Mouse (Mus musculus) left cerebral cortex, adult 8-10 months (tissue): ENCODE results near the gene Fam171a2. TPM values are rescaled to one million over a fixed set of nuclear protein-coding genes. Genes with fewer than 3 reads are reported as not detected.

Experiments
- DNase-seq, 2 experiments: peaks; one replicate each; pipeline ENCODE4 v3.0.0; 2022; ENCODE audit warnings: low spot score in 2 of 2
- total RNA-seq, 4 experiments: library from RNA; stranded (reverse); gene quantifications; 2 replicates each; pipeline ENCODE4 v1.2.4; 2022

The Fam171a2 gene
- total RNA-seq = 100 to 1,000 TPM in 2 of 4 experiments, 10 to 100 TPM in 2; 88.3 to 104 (median 96.8) TPM

DNA sequence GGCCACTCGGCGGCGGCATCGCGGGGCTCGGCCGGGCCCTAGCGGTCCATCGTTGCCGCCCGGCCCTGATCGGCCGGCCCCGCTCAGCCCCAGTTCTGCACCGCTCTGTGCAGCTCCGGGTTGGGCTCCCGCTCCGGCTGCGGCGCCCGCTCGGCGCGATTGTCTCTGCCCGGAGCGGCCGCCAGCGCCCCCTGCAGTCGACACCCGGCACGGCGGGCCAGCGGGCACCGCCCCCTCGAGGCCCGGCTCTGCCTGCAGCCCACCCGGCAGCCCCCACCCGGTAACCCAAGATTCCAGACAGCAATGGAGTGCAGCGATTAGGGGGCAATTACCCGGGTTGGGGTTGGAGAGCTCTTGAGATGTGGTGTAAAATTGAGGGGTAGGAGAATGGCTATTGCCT is at the start of gene Fam171a2:
Gene Fam171a2 (minus strand): TSS at position 186 of the 400 bp plus-strand sequence.
- DNase-seq = peak; percentile 50 to 79

DNA sequence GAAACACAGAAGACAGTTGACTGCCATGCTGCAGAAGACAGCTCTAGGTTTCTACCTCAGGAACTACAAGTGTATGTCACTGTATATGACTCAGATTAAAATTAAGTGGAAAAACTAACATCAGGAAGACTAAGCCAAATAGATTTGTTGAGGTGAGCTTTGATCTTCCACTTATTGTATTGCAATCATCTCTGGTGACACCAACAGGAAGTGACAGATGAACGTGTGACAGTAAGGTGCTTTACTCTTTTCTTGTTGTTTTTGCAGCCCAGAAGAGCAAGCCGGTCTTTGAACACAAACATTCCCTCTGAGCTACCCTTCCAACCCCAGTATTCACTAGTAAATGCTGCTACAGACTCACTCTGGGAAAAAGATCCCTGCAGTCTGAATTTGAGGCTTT is 49.2 kb upstream of the Fam171a2 start:
- no peak for DNase-seq

DNA sequence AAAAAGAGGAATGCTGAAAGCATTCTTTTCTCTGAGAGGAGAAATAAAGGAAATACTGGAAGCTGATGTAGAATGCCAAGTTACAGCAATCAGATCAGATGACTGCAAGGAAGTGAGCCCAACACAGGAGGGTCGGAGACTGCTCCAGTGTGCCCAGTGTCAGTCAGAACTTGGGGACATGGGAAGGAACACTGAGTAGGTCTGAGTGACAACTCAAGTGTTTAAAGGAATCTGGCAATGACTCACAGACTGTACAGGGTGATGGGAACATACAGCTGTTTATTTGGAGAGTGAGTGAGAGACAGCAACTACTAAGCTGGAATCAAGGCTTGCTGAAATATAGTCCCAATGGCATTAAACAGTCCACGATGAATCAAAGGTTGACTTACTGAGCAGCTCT is 48.7 kb upstream of the Fam171a2 start:
- DNase-seq = no peak

DNA sequence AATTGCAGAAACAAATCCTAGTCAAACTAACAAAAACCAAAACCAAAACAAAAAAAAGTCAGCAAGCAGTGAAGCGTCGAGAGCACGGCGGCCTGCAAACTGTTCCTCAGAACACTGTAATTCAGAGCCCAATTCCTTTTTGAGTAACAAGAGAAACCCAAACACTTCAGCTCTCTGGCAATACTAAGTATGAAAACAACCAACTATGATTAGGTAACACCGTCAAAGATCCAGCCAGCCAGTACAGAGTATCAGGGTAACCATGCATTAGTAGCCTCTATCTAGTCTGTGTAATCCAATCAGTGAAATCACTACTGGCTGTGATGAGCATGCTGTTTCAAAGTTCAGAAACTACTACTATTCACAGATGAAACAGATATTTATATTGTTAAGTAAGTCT is 48.3 kb upstream of the Fam171a2 start:
- DNase-seq = no peak

DNA sequence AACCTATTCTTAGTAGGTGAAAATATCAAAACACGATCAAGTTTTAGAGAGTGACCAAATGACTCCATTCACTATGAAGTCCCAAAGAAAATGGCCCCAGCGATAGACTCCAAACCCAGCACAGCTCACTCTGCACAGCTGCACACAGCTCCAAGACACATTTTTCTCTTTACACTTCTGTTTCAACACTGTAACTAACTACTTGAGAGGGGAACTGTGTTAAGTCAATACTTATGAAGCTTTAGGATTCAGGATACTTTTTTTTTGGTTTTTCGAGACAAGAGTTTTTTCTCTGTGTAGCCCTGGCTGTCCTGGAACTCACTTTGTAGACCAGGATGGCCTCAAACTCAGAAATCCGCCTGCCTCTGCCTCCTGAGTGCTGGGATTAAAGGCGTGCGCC is 47.6 kb upstream of the Fam171a2 start:
- DNase-seq = no peak

DNA sequence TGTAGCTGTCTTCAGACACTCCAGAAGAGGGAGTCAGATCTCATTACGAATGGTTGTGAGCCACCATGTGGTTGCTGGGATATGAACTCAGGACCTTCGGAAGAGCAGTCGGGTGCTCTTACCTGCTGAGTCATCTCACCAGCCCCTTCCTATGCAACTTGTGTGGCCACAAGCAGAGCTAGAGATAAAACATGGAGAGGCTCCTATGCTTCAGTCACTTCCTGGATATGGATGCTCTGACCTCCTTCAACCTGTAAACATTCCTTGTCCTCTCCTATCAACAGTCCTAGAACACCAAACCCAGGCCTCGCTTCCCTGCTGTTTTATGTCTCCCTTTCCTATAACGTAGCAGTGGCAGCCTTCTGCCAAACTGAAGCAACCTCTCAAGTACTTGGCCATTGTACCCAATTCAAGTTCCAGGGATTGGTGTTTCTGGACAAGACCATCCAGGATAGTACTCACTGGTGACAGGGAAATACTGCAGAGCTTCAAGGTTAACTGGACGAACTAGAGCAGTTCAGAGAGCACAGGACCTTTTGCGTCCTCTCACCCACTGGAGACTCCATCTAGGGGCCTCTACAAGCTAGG is 46.7 kb upstream of the Fam171a2 start:
- DNase-seq = no peak

DNA sequence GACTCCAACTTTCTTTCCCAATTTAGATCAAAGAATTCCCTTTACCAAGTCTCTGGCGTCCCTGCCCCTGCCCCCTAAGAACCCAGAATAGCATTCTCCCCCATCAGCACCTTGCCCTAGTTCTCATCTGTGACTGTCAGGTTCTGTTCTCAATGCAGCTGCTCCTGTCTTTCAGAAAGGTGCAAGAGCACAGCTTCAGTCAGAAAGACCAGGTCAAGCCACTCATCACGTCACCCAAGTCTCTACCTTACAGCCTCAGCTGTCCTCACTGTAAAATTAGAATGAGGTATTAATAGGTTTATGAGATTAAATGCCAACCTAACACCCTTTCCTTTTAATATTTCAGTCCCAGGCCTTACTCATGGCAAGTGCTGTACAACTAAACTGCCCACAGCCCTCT is 45.8 kb upstream of the Fam171a2 start:
- DNase-seq = no peak

DNA sequence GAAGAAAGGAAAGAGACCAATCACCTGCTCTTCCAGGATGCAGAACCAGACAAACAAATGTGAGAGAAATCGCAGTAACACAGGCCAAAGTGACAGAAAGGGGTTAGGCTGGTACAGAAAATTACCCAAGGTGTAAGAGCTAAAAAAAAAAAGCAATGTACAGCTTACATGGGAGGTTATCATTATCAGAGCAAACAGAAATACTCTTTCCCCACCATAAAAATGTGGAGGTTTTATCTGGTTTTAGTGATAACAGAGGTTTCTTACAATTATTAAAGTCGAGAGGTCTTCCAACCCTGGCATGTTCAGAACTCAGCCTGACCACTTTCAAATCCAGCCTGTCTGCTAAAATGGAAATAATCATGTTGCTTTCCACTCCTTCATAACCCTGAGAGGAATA is 40.4 kb upstream of the Fam171a2 start:
- DNase-seq = no peak

DNA sequence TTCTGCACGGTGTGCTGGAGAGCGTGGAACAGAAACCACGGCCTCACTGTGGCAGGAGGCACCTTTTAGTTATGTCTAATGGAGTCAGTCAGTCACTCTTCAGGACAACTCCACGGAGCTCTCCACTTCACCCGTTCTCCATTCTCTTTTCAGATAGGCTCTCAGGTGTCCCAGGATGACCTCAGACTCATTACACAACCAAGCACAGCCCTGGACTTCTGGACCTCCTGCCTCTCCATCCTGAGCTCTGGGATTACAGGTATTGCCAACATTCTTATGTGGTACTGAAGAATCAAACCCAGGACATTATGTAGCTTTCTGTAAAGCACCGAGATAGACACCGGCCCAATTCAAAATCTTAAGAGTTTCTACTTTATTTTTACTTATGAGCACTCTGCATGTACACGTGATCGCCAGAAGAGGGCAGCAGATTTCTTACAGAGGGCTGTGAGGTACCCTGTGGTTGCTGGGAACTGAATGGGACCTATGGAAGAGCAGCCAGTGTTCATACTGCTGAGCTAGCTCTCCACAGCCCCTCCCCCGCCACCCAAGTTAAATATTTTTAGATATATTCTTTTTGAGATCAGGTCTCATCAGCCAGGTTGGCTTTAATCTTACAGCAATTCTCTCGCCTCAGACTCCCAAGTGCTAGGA is 39.4 kb upstream of the Fam171a2 start:
- no peak for DNase-seq

DNA sequence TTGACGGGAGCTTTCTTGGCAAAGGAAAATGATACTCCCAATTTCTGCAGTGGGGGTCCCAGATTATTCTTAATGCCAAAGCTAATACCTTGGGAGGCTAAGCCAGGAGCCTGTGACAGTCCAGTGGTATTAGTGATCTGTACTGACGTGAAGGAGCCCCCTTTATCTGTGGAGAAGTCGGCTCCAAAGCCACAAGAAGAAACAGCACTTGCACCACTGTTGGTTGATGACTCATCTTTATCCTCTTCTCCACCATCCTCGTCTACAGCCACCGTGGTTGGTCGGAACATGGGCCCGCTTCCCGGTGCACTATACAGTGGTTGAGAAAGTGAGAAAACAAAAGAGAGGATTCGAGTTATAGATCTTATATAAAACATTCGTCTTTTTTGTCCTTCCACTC is 34.3 kb upstream of the Fam171a2 start:
- DNase-seq = no peak

DNA sequence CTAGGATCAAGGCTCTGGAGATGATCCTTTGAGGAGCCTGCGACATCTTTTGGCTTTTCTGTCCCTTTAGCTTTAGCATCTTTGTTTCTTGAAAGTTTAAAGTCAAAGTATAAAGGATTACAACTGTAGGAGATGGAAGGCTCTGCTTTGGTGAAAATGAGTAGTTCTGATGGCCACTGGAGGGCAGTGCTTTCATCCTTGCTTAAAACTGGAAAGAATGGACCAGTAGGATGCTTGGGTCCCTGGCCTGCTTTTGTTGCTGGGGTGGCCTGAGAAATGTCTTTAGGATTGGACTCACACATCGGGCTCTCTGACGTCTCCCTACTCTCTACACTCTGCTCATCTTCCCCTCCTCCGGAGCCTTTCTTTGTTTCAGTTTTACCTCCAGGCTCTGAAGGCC is 33.4 kb upstream of the Fam171a2 start:
- DNase-seq = no peak

DNA sequence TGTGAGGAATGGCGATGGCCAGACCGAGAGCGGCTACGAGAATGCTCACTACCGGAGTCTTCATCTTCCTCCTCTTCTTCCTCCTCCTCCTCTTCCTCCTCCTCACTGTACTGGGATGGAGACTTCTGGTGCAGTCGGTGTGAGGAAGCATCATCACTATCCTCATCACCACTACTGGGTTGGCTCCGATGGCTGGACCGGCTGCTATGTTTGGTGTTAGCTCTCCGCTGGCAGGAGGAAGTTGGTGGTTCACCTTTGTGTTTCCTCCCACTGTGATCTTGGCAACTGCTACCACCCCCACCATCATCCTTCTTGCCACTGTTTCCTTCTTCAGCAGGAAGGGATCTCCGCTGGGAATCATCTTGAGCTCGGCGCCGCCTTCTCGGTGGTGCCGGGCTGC is 32.6 kb upstream of the Fam171a2 start:
- DNase-seq = no peak

DNA sequence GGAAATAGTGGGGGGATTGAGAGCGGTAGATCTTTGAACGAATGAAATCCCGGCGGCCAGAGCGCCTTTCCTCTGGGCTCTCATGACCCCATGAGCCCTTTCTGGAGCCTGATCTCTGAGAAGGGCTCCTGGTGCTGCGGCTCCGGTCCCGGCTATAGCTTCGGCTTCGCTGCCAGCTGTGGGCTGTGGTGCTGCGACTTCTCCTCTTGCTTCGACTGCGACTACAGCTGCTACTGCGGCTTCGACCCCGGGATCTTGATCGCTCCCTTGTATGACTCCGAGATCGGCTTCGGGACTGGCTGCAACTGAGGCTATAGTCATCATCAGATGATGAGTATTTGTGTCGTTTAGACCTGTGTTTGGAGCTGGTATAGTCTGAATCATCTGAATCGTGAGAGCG is 32.1 kb upstream of the Fam171a2 start:
- DNase-seq = no peak

DNA sequence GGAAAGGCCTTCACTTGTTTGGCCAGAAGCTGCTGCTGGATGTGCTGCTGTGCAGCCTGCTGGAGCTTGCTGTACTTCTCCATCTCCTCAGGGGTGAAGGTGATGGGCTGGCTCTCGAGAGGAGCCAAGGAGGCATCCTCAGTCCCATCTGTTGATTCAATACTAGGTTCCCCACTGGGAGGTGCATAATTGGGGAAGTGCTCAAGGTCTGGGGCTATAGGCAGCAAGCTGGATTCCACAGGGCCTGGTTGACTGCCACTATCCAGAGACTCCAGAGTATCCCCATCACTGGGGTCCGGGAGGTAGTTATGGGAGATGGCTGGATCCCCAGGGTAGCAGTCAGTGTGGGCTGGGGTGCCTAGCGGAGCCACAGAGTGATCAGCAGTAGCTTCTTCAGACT is 31.2 kb upstream of the Fam171a2 start:
- DNase-seq = no peak

DNA sequence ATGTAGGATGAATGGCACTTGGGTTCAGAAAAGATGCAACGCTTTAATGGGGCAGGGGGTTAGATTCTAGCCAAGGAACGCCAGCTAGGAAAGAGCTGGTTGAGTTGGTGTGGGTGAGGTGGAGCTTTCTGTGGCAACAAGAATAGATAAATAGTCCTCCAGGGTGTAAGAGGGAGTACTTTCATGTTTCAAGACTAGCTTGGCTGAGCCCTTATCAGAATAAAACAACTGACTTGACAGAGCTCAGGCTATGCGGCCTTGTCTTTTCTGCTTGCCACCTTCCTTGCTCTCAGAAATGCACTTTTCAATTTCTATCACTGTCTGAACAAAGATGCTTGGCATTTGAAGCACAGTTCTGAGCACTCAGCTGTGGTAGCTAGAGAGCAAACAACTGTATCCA is 27.5 kb upstream of the Fam171a2 start:
- no peak for DNase-seq

DNA sequence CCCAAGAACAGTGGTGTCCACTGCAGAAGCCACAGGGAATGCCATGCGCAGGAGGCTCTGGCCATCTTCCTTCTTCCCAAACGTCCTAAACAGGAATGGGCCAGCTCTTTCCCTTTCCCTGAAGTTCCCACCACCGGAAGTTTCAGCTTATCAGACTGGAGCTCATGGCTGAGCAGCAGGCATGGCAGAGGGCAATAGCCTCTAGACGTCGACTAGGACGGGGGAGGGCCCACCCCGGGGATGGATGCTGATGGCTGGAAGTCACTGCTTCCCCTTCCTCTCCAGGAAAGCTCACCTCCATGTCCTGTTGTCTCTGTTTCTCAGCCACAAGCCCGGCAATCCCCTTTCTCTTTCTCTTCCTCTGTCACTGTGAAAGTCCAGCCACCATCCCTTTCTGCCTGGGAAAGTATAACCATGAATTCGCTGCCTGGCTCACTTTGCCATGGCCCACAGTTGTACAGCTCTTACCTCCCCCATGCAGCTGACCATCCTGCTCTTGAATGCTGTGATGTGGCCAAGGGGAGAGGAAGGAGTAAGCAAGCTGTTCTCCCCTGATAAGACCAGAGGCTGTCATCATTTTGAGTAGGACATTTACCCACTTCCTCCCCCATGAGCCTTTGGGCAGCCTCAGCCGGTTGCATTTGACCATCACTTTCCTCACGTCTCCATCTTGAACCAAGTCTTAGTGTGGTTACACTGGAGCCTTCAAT is 22.3 kb upstream of the Fam171a2 start, which contains the start of gene Itga2b:
Gene Itga2b (minus strand): TSS at position 475 of the 710 bp plus-strand sequence.
- DNase-seq = no peak

DNA sequence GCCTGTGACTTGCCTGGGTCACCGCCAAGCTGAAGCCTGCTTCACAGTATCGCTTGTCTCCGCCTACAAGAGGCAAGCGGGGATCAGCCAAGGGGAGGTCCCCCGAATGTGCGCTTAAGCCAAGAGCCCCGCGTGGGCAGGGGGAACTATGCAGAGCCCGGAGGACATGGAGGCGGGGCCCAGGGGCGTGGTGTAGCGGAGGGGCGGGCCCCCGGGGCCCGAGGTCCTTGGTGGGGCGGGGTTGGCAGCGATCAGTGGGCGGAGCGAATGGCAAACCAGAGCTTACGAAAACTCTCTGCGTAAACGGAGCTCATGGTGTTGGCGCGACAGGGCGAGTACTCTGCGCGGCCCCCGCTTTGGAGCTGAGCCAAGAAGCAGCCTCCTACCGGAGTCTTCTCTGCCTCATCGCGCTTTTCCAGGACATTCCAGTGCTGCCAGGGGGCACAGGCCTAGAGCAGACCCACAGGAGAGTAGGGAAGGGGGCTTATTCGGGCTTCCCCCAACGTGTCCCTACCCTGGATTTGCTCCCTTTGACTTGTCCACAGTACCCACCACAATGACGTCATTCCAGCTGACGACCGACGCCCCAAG is 19.7 kb upstream of the Fam171a2 start:
- DNase-seq = peak; percentile 88 to 92

DNA sequence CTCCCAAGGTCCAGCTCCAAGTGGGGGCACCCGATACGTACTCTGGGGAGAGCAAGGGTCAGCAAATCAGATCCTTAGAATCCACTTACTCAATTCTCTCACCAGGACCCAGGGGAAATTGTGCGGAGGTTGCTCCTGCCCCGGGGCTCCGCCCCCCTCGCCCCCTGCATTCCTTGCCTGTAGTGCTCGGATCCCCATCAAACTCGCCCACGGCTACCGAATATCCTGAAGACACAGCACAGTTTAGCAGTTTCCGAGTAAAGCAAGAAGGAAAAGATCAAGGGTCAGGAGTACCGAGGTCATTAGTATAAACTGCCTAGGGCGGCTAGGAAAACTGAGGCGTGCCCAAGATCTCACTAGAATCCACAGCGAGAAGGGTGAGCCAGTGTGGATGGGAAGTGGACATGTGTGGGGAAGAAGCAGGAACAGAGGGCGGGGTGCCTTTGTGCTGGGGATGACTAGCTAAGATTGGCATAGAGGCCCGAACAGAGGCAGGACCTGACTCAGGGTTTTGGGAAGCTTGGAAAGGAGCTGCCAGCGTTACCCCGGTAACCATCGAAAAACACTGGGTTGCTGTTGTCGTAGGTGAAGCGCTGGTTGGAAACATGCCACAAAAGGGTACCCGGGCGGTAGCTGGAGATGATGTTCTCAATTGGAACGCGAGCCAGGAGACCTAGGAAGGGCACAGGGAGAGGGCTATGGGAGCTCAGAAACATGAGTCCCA is 18.4 kb upstream of the Fam171a2 start:
- peak; percentile 38 to 81 for DNase-seq

DNA sequence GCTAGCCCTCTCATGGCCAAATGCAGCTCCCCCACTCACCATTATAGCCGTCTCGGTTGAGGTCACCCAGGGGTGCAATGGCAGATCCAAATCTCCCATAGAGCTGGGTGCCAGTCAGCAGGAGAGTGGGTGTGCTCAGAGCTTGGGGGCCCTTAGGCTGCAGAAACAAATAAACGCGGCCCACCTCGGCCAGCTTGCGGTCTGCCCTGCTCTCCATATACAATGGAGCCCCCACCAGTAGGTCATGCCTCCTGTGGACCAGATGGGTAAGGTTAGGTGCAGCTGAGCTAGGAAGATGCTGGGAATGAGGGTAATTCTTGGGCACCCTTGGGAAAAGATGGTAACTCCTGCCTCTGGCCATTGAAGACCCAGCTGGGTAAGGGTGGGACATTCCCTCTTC is 17.4 kb upstream of the Fam171a2 start:
- no peak for DNase-seq

DNA sequence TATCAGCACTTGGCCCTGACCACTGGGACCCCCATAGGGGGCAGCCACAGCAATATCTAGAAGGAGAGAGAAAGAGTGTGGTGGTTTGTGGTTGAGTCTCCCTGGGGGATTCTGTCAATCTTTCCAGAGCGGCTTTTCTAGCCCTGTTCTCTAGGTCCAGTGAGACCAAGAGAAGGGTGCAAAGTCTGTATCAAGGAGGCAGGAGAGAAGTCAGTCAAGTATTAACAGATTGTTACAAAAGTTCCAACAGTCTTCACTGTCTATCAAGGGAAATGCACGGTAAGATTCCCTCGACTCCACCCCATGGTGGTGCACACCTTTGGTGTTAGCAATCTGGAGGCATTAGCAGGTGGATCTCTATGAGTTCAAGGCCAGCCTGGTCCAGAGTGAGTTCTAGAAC is 14.3 kb upstream of the Fam171a2 start:
- no peak for DNase-seq

DNA sequence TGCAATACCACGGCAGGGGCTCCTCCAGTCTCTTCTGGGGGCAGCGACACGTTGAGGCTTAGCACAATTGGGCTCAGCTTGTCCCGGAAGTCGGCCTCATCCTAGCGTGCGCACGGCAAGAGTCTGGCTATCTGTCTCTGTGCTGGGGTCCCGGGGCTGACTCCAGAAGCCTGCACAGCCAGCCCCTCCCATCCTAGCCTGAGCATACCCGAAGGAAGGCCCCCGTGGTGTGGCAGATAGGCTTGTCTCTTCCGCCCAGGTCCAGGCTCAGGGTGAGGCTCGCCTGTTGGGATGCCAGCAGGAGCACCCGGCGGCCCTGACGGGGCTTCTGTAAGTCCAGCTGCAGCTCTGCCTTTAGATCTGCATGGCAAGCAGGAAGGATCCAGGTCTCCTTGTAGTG is 13.1 kb upstream of the Fam171a2 start:
- DNase-seq = no peak
